Mouse (Mus musculus) adrenal gland, adult 8-10 months (tissue): Measurements from ENCODE around the gene Lmna. TPM values are rescaled to one million over a fixed set of nuclear protein-coding genes. Genes with fewer than 3 reads are reported as not detected.

Source experiments
- DNase-seq: peaks from one replicate; pipeline ENCODE4 v3.0.0; 2022
- total RNA-seq, 4 experiments: library from RNA; stranded (reverse); gene quantifications; 2 replicates each; pipeline ENCODE4 v1.2.4; 2022

Gene Lmna
- total RNA-seq, 4 experiments from 2014 or later, result 88.2 to 134 (median 124) TPM

GRCm38 (mm10) chr3:88500087-88500486 is 9.7 kb downstream of the Lmna start:
- DNase-seq, result no peak

- no peak for DNase-seq
These were observed 10.2 kb downstream of the Lmna start for GRCm38 (mm10) chr3:88499580-88499979.

- no peak for DNase-seq
These were observed 13.9 kb downstream of the Lmna start for GRCm38 (mm10) chr3:88495741-88496415.

- DNase-seq, result peak; percentile 78
These were observed 14.7 kb downstream of the Lmna start for GRCm38 (mm10) chr3:88494836-88495628.

GRCm38 (mm10) chr3:88493706-88494582 is 15.8 kb downstream of the Lmna start:
- no peak for DNase-seq

- no peak for DNase-seq
These were observed 22.4 kb downstream of the Lmna start for GRCm38 (mm10) chr3:88487396-88487795.

GRCm38 (mm10) chr3:88486887-88487286 is 22.9 kb downstream of the Lmna start:
- no peak for DNase-seq

- DNase-seq, result no peak
These were observed 23.7 kb downstream of the Lmna start for GRCm38 (mm10) chr3:88486043-88486442.

GRCm38 (mm10) chr3:88484597-88485316 is 25.0 kb downstream of the Lmna start:
- DNase-seq, result no peak

- DNase-seq, result no peak
These were observed 26.1 kb downstream of the Lmna start for GRCm38 (mm10) chr3:88483621-88484020.

GRCm38 (mm10) chr3:88483141-88483540 is 26.6 kb downstream of the Lmna start:
- no peak for DNase-seq

GRCm38 (mm10) chr3:88482336-88482735 is 27.4 kb downstream of the Lmna start:
- DNase-seq, result no peak

GRCm38 (mm10) chr3:88481372-88482040 is 28.2 kb downstream of the Lmna start:
- no peak for DNase-seq

GRCm38 (mm10) chr3:88480679-88481078 is 29.1 kb downstream of the Lmna start:
- DNase-seq, result no peak

GRCm38 (mm10) chr3:88479828-88480227 is 29.9 kb downstream of the Lmna start:
- no peak for DNase-seq

GRCm38 (mm10) chr3:88479163-88479562 is 30.6 kb downstream of the Lmna start:
- DNase-seq, result no peak

- peak; percentile 65 for DNase-seq
These were observed 32.0 kb downstream of the Lmna start for GRCm38 (mm10) chr3:88477735-88478134.

GRCm38 (mm10) chr3:88476403-88476802 is 33.4 kb downstream of the Lmna start:
- no peak for DNase-seq

GRCm38 (mm10) chr3:88473571-88473970 is 36.2 kb downstream of the Lmna start:
- no peak for DNase-seq

- no peak for DNase-seq
These were observed 36.7 kb downstream of the Lmna start for GRCm38 (mm10) chr3:88473020-88473419.

GRCm38 (mm10) chr3:88470943-88471479 is 38.7 kb downstream of the Lmna start:
- DNase-seq, result no peak
